Mouse (Mus musculus) adrenal gland, postnatal 4 days (tissue): ENCODE measurements around the gene Hnrnpul1. TPM values are rescaled to one million over a fixed set of nuclear protein-coding genes. Genes with fewer than 3 reads are reported as not detected.
A peak's percentile ranks its signal among the peaks of the same experiment; 100 is the strongest.
"Not testable (repeated sequence)": the region's sequence is repeated elsewhere in the genome, so short reads cannot be mapped to it uniquely, and the experiment has no call there.

Source experiments
- DNase-seq, 2 experiments: peaks; one replicate each; pipeline ENCODE4 v3.0.0; 2021 to 2022; ENCODE audit warnings: low spot score in 2 of 2, mixed read lengths in 2 of 2
- total RNA-seq, 2 experiments: library from RNA; stranded (reverse); gene quantifications; 2 replicates each; pipeline ENCODE4 v1.2.3; 2021

The Hnrnpul1 gene
- total RNA-seq, 2 experiments from 2014 or later, result 167 to 177 TPM

GRCm38 (mm10) chr7:25721776-25722175 lies 32.8 kb downstream of the Hnrnpul1 start:
- not testable (repeated sequence) for DNase-seq

- no peak for DNase-seq
These were observed 33.8 kb downstream of the Hnrnpul1 start for GRCm38 (mm10) chr7:25720760-25721159.

DNA sequence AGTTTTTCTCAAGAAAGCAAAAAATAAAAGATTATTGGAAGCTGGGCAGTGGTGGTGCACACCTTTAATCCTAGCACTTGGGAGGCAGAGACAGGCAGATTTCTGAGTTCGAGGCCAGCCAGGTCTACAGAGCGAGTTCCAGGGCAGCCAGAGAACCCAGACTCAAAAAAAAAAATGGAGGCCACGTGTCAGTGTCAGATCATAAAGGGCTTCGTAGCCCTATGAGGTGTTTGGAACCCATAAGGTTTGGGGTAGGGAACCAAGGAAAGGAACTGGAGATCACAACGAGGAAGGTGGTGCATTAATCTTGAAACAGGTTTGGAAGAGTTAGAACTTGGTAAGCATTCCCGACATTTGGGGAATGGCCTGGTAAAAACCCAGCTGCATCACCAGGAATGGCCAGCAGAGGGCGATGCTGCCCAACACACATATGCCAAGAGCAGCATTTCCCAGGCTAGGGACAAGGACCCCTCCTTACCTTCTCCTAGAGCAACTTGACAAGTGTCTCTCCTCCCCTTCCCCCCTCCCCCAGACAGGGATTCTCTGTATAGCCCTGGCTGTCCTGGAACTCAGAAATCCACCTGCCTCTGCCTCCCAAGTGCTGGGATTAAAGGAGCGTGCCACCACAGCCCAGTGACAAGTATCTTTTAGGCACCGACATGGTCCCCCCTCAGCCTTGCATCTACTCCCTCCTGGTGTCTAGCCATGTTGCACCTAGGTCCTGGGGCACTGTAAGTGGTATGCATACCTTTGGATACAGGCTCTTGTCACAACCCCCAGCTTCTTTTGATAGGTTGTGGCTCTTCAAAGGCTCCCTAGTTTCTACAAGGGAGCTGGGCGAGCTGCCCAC lies 34.6 kb downstream of the Hnrnpul1 start:
- peak; percentile 64 to 66 for DNase-seq

DNA sequence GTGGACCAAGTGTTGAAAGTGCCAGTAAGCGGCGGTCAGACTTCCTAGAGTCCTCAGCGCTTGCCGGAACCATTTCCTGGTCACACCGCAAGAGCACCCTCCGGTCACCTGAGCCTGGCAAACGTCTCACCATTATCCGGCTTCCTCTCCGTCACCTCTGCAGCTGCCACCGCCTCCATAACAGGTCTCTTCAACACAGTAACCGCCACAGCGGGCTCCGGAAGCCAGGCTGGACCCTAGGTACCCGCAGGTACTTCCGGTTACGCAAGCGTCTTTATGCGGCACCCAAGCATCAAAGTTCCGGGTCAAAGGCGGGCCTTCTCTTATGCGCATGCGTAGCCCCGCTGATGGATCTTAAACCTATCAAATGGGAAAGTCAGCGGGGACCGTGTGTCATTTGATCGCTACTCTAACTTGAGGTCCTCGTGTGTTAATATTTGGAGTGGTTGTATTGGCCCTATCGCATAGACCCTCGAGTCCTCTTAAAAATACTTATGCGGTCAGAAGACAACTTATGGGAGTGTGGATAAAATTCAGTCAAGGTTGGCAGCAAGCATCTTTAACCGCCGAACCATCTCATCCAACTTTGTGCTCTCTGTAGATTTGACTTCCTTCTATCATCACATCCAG lies 35.7 kb downstream of the Hnrnpul1 start, which contains the start of gene Ccdc97:
Gene Ccdc97 (minus strand): TSS at position 301 of the 630 bp plus-strand sequence.
- peak; percentile 56 to 83 for DNase-seq

DNA sequence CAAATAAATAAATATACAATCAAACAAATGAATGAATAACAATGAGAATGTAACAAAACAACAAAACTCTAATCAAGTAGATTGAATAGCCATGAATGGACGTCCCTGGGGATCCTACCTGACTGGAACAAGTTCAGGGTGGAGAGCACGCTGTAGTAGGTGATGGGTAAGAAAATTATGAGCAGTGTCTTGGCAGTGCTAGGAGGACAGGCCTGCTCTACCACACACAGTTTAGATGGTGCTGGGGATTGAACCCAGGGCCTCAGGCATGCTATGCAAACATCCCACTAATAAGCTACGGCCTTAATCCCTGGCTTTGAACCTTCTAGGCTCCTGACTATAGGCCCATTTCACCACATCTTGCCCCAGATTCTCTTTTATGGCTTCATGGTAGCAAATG lies 37.1 kb downstream of the Hnrnpul1 start:
- DNase-seq, result no peak

- no peak for DNase-seq
These were observed 38.8 kb downstream of the Hnrnpul1 start for GRCm38 (mm10) chr7:25715731-25716271.

DNA sequence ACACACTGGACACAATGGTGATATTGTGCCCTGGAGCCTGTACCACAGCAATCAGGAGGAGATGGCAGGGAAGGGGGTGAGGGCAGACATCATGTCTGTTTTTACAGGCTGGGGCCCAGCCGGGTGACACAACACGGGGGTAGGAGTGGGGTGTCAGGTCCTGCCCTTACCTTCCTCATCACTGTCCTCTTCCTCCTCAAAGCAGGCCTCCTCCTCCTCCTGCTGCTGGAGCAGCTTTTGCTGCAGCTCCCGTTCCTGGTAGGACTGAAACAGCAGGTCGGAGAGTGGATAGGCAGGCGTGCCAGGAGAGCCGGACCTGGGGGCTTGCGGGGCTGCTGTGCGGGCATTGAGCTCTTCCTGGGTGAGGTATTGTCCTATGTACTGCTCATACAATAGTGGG lies 40.0 kb downstream of the Hnrnpul1 start:
- no peak for DNase-seq

GRCm38 (mm10) chr7:25712801-25713200 lies 41.8 kb downstream of the Hnrnpul1 start:
- no peak for DNase-seq

DNA sequence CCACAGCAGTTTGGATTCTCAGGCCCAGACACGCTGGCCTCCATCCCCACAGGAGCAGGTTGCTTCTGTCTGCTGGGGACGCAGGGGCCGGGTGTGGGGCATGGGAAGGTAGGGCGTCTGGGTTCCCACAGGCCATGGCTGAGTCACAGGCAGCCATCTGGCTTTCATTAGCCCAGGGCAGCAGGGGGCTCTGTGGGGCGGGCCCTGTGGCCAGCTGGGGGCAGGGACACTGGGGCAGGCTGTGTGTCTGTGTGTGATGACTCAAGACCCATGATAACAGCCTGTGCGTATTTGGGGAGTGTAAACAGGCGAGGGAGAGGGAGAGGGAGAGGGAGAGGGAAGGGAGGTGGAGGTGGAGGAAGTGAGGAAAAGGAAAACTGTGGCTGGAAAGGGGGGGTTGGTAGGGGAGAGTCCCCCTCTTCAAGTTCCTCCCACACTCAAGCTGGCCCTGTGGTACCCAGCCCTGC lies 42.8 kb downstream of the Hnrnpul1 start:
- no peak for DNase-seq

DNA sequence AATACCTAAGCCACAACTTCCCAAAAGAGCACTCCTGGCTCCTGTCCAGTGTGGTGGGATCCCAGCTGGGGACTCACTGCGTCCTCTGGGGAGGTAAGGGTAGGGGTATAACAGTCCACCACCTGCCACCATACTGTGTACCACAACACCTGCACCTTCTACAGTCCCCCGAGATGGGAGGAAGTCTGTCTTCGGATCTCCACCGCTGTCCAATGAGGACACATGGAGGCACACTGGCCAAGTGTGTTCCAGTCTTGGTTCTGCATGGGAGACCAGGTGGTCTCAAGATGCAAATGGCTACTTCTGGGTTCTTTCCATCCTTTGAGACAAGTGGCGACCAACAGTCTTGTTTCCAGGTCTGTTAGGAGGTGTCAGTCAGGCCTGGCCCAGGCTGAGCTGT lies 43.4 kb downstream of the Hnrnpul1 start:
- no peak for DNase-seq

DNA sequence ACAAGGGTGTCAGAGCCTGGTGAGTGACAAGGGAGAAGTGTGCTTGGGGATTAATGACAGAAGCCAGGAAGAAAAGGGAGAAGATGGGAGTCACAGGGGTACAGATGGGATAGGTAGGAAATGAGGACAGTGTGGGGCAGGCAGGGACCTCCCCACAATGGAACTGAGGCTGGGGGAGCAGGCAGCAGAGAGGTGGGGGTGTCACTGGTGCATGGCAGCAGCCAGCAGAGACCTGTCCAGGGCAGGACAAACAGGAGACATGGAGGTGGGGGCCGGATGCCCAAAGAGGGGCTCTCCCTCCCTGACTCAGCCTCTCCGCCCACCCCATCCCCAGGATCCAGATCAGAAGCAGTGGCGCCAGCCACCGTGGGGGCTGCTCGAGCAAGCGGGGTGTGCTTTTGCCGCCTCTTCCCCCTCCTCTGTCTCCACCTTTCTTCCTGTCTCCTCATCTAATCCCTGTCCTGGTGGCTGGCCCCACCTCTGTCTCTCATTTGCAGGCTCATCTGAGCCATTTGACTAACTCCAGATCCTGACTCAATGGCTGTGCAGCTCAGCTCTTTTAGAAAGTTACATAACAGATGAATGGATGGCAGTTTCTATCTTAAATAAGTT lies 43.9 kb downstream of the Hnrnpul1 start:
- DNase-seq, result no peak

- DNase-seq, result no peak
These were observed 44.6 kb downstream of the Hnrnpul1 start for GRCm38 (mm10) chr7:25709961-25710360.

DNA sequence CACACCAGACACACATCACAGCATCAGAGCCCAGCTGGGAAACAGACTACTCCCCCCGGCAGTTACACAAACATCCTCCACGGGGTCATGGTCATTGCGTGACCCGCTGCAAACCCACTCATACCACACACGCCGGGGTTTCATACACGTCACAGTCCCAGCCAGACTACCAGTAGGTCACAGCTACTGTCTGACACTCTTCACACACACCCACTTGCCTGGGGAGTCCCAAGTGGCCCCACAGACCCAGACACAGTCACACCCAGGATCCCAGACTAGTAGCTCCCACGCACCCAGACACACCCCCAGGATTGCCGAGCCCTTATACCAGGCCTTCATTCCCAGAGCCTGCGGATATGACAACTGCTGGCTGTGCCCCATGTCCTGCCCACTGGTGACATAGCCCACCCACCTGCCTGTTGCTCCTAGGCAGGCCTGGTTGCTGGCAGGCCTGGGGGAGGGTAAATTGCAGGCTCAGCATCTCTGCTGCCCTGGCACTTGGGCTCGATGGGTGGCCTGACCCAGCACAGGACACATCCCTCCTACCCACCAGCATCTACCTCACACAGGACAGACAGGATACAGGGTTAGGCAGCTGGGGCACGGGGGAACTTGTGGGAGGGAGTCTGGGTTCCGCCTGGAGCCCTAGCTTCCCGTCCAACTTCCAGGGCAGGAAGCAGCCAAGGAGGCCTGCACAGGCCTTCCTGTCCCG lies 46.8 kb downstream of the Hnrnpul1 start:
- no peak for DNase-seq

DNA sequence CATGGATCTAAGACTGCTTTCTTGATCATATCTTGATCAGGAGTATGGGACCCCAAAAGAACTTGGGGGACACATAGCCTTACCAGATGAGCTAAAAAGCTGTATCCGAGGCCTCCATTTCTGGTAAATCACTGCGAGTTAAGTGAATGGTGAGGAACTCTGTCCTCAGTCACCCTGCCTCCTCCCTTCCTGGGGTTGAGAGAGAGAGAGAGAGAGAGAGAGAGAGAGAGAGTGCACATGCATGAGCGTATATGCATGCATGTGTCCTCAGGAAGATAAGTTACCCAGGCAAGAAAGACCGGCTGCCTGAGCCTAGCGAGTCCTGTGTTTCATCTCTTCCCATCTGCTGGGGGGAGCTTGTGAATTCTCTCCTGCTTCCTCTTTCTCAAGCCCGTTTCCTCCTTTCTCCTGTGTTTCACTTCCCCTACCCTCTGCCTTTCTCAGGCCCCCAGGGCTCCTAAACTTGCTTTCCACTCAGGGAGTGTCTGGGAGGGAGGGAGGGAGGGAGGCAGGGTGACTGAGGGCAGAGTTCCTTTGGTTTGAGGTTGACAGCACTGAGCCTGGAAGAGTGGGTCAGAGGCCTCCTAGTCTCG lies 47.9 kb downstream of the Hnrnpul1 start:
- DNase-seq, result no peak

- no peak for DNase-seq
These were observed 48.7 kb downstream of the Hnrnpul1 start for GRCm38 (mm10) chr7:25705801-25706251.

DNA sequence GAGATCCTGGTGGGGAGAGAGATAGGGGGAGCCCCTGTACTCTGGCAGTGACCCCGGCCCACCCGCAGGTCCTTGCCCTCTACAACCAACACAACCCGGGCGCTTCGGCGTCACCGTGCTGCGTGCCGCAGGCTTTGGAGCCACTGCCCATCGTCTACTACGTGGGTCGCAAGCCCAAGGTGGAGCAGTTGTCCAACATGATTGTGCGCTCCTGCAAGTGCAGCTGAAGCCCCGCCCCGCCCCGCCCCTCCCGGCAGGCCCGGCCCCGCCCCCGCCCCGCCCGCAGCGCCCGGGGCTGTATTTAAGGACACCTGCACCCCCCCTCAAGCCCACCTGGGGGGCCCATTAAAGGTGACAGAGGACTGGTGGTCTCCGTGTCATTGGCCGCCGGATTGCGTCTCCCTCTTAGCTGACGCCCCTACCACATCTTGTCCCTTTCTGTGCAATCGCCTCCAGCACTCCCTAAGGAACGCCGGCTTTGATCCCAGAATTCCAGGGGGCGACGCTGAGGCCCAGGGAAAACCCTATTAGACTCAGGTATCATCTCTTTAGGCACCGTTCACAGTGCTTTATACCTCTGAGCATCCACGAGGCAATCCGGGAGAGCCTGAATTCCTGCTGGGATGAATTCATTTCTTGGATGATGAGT lies 49.7 kb downstream of the Hnrnpul1 start:
- DNase-seq, result no peak

DNA sequence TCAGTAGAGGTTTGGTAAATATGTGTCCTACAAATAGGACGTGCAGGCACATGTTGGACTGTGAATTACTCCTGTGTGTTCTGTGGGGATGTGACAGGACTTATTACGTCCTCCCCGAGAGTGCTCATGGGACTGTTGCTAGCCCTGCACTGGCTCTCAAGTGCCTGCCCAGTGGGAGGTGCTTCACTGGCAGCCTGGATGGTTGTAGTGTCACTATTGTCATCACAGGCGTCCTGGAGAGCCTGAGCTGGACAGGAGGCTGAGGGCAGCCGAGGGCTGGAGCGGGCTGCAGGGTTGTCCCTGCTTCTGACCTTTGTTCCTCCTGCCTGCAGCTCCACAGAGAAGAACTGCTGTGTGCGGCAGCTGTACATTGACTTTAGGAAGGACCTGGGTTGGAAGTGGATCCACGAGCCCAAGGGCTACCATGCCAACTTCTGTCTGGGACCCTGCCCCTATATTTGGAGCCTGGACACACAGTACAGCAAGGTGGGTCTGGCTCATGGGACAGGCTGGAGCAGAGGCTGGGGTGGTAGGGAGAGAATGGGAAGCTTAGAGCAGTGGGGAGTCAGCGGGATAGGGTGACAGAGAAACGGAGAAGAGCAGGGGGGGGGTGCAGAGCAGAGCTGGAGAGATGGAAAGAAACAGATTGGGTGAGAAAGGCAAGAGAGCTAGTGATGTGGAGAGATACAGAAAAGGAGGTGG lies 50.6 kb downstream of the Hnrnpul1 start:
- no peak for DNase-seq

GRCm38 (mm10) chr7:25702350-25702749 lies 52.2 kb downstream of the Hnrnpul1 start:
- no peak for DNase-seq

DNA sequence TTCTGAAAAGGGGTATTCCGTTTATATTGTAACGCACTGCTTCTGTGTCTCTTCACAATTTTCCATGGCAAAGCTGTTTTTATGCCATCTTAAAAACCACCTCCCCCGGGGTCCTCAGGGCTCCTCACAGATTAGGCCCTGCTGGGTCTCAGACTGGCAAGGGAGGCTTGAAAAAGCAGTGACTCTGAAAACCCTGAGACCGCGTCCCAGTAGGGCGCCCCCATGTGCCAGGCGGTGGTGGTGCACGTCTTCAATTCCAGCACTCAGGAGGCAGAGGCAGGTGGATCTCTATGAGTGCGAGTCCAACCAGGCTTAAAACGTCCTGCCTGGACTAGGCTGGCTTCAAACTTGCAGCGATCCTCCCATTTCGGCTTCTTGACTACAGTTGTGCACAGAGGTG lies 53.8 kb downstream of the Hnrnpul1 start:
- no peak for DNase-seq
